Comparison of ENCODE assay signal across 11 mouse cellular contexts in genomic region chr11:73108898-73109625, GRCm38 (mm10). TPM values are rescaled to one million over a fixed set of nuclear protein-coding genes. Genes with fewer than 3 reads are reported as not detected.
A peak's percentile ranks its signal among the peaks of the same experiment; 100 is the strongest.
DNase-seq lines count a peak whose midpoint lies in the region.
"Had no signal": no experiment of that assay in that cellular context is flagged by ENCODE, and none has a peak within 500 bp of the region (broad histone marks: within the 10 kb centered on the region; RNA-seq: fewer than 3 reads in every experiment).

No protein-coding gene starts in this region.

- DNase-seq in adrenal gland, postnatal 14 days = peak; percentile 69
- no peak for DNase-seq in adrenal gland, postnatal 25 days
- DNase-seq in kidney, postnatal 14 days = peak; percentile 10
- DNase-seq in kidney, adult 9 months = no peak
- peak; percentile 33 to 36 for DNase-seq in thymus, postnatal 10 days (ENCODE audit: low spot score in 2 of 2)
- DNase-seq in thymus, adult 18-20 months = no peak
- peak; percentile 48 for DNase-seq in thymus, postnatal 14 days
- no peak for DNase-seq in left cerebral cortex, postnatal 14 days (ENCODE audit: low spot score in 2 of 2)
- DNase-seq: cerebellum, adult 9-10 months; kidney, adult 18-20 months; lung, embryonic 14.5 days had no signal

- intact Hi-C loops in left cerebral cortex, postnatal 14 days (cut with DNase I) = loop anchor here (5.0 kb wide), 1 partner anchor 102 kb away; no protein-coding TSS in a partner anchor

RNA-seq across cellular contexts. Expression of gene Itgae, which starts 18.7 kb away (rescaled TPM):
- total RNA-seq in adrenal gland, postnatal 14 days (2021) = 0.30 and 1.7 TPM in 2 replicates
- total RNA-seq in adrenal gland, postnatal 25 days (2021) = 0.30 and 0.33 TPM in 2 replicates
- total RNA-seq in left cerebral cortex, postnatal 14 days (2021) = under 1 TPM; 0.53 to 0.55 TPM

RNA-seq across cellular contexts. Expression of gene Haspin, which starts 29.0 kb away (rescaled TPM):
- 2.6 and 3.2 TPM in 2 replicates for total RNA-seq in adrenal gland, postnatal 14 days (2021)
- 1.4 and 1.6 TPM in 2 replicates for total RNA-seq in adrenal gland, postnatal 25 days (2021)
- total RNA-seq in left cerebral cortex, postnatal 14 days (2021) = under 1 TPM; 0.40 to 0.61 TPM

RNA-seq across cellular contexts. Expression of gene P2rx5, which starts 51.2 kb away (rescaled TPM):
- total RNA-seq in adrenal gland, postnatal 14 days (2021) = 12.7 and 14.2 TPM in 2 replicates
- 5.8 and 7.8 TPM in 2 replicates for total RNA-seq in adrenal gland, postnatal 25 days (2021)
- under 1 TPM; 0.24 to 0.76 TPM for total RNA-seq in left cerebral cortex, postnatal 14 days (2021)

Comparison
In these comparisons a context has a peak if more than half of its experiments do, and no peak if none do; other contexts are left out.
1. DNase-seq: peak in adrenal gland, postnatal 14 days (single experiment), kidney, postnatal 14 days (single experiment), thymus, postnatal 10 days (2 of 2) and thymus, postnatal 14 days (single experiment); none in adrenal gland, postnatal 25 days (single experiment), kidney, adult 9 months (single experiment), thymus, adult 18-20 months (0 of 2) and left cerebral cortex, postnatal 14 days (0 of 2).